Mouse (Mus musculus) forebrain, embryonic 10.5 days (tissue): ENCODE results near the gene Dvl3. TPM values are rescaled to one million over a fixed set of nuclear protein-coding genes. Genes with fewer than 3 reads are reported as not detected.
"Not testable (repeated sequence)": the region's sequence is repeated elsewhere in the genome, so short reads cannot be mapped to it uniquely, and the experiment has no call there.

Source experiments
- DNase-seq: peaks from one replicate; pipeline ENCODE4 v3.0.0-alpha.2; 2017; ENCODE audit warnings: low spot score; ENCODE audit errors: extremely low spot score
- H3K27ac ChIP-seq: fragments of 300-500 bp; sonication (generic); 2 replicates; pipeline ENCODE4 v1.5.1; 2016; ENCODE audit warnings: mild to moderate bottlenecking
- H3K27me3 ChIP-seq: fragments of 300-500 bp; sonication (generic); 2 replicates; pipeline ENCODE4 v1.6.1; 2016; ENCODE audit warnings: mild to moderate bottlenecking; ENCODE audit not compliant: poor library complexity, severe bottlenecking
- H3K36me3 ChIP-seq: fragments of 300-500 bp; sonication (generic); replicated peaks from 2 replicates; pipeline ENCODE4 v1.6.1; 2016; ENCODE audit warnings: mild to moderate bottlenecking, moderate library complexity
- H3K4me1 ChIP-seq: fragments of 300-500 bp; sonication (generic); 2 replicates; pipeline ENCODE4 v1.6.1; 2016
- H3K4me3 ChIP-seq: fragments of 300-500 bp; sonication (generic); 2 replicates; pipeline ENCODE4 v1.5.1; 2016; ENCODE audit warnings: mild to moderate bottlenecking, moderate library complexity
- H3K9me3 ChIP-seq: fragments of 300-500 bp; sonication (generic); 2 replicates; pipeline ENCODE4 v1.6.1; 2016; ENCODE audit warnings: mild to moderate bottlenecking, moderate library complexity
- WGBS: fragments of 180-500 bp; shearing (Covaris S2); methylation state at CpG from one replicate; pipeline ENCODE4 v1.1.7; 2016; 5-methylcytosine and 5-hydroxymethylcytosine counted together
- polyA plus RNA-seq: library from polyadenylated mRNA; unstranded; fragments of >200 nt; fragmentation: Nextera tagmentation; extraction: Ambion mirVana; gene quantifications from 2 replicates; pipeline ENCODE4 v1.2.1, GENCODE M21; 2016

Dvl3 gene
- polyA plus RNA-seq = 28.8 and 30.5 TPM in 2 replicates

GRCm38 (mm10) chr16:20516726-20517201 is at the start of gene Dvl3:
Gene Dvl3, plus strand, starts transcription at chr16:20516982.
- Histone ChIP-seq H3K27ac (peak within 1 kb of the TSS; percentile 97), H3K9me3 (no peaks in the 10 kb centered on the region), H3K27me3 (no peaks in the 10 kb centered on the region), H3K4me3 (peak within 1 kb of the TSS; percentile 92), H3K36me3 (peaks cover 27% of the 10 kb centered on the region), H3K4me1 (peaks cover 34% of the 10 kb centered on the region)
- peak; percentile 90 for DNase-seq
- WGBS = 0% methylated on average over 55 of the region's 55 CpGs

- H3K4me3 ChIP-seq = no peak overlapping the region
- no peak for DNase-seq
- H3K9me3 ChIP-seq = no peaks in the 10 kb centered on the region
- 89% methylated on average over 2 of the region's 2 CpGs for WGBS
- H3K27ac ChIP-seq = no peak overlapping the region
- no peaks in the 10 kb centered on the region for H3K27me3 ChIP-seq
- no peaks in the 10 kb centered on the region for H3K36me3 ChIP-seq
- H3K4me1 ChIP-seq = no peaks in the 10 kb centered on the region
Observed at GRCm38 (mm10) chr16:20470981-20471380, 45.8 kb upstream of the Dvl3 start.

GRCm38 (mm10) chr16:20471686-20472085 is 45.1 kb upstream of the Dvl3 start:
- Histone ChIP-seq H3K27me3 (no peaks in the 10 kb centered on the region), H3K4me3 (no peak overlapping the region), H3K36me3 (no peaks in the 10 kb centered on the region), H3K4me1 (no peaks in the 10 kb centered on the region), H3K9me3 (no peaks in the 10 kb centered on the region), H3K27ac (no peak overlapping the region)
- no peak for DNase-seq
- WGBS = 80% methylated on average over 1 of the region's 1 CpGs

- peaks cover 9% of the 10 kb centered on the region; the same call in 1 of the 2 replicates for H3K4me1 ChIP-seq
- WGBS = 91% methylated on average over 1 of the region's 1 CpGs
- H3K27me3 ChIP-seq = no peaks in the 10 kb centered on the region
- no peaks in the 10 kb centered on the region for H3K9me3 ChIP-seq
- H3K27ac ChIP-seq = no peak overlapping the region
- no peak overlapping the region for H3K4me3 ChIP-seq
- no peaks in the 10 kb centered on the region for H3K36me3 ChIP-seq
- no peak for DNase-seq
Observed at GRCm38 (mm10) chr16:20473748-20474147, 43.0 kb upstream of the Dvl3 start.

GRCm38 (mm10) chr16:20474211-20474610 is 42.6 kb upstream of the Dvl3 start:
- no peaks in the 10 kb centered on the region for H3K27me3 ChIP-seq
- H3K4me3 ChIP-seq = no peak overlapping the region
- no peaks in the 10 kb centered on the region for H3K36me3 ChIP-seq
- 96% methylated on average over 8 of the region's 8 CpGs for WGBS
- H3K4me1 ChIP-seq = peaks cover 9% of the 10 kb centered on the region; the same call in 1 of the 2 replicates
- H3K9me3 ChIP-seq = no peaks in the 10 kb centered on the region
- DNase-seq = no peak
- H3K27ac ChIP-seq = no peak overlapping the region

- H3K4me1 ChIP-seq = peaks cover 9% of the 10 kb centered on the region; the same call in 1 of the 2 replicates
- H3K27ac ChIP-seq = no peak overlapping the region
- H3K27me3 ChIP-seq = no peaks in the 10 kb centered on the region
- no peak for DNase-seq
- H3K4me3 ChIP-seq = no peak overlapping the region
- no peaks in the 10 kb centered on the region for H3K36me3 ChIP-seq
- no peaks in the 10 kb centered on the region for H3K9me3 ChIP-seq
- 90% methylated on average over 6 of the region's 6 CpGs for WGBS
Observed at GRCm38 (mm10) chr16:20474786-20475185, 42.0 kb upstream of the Dvl3 start.

- 79% methylated on average over 1 of the region's 1 CpGs for WGBS
- Histone ChIP-seq H3K27ac (no peak overlapping the region), H3K36me3 (no peaks in the 10 kb centered on the region), H3K9me3 (no peaks in the 10 kb centered on the region), H3K27me3 (no peaks in the 10 kb centered on the region), H3K4me3 (no peak overlapping the region), H3K4me1 (peaks cover 9% of the 10 kb centered on the region; the same call in 1 of the 2 replicates)
- DNase-seq = no peak
Observed at GRCm38 (mm10) chr16:20475335-20475734, 41.4 kb upstream of the Dvl3 start.

GRCm38 (mm10) chr16:20476857-20477256 is 39.9 kb upstream of the Dvl3 start:
- Histone ChIP-seq H3K4me1 (peaks cover 9% of the 10 kb centered on the region; the same call in 1 of the 2 replicates), H3K4me3 (no peak overlapping the region), H3K27me3 (no peaks in the 10 kb centered on the region), H3K27ac (no peak overlapping the region), H3K36me3 (no peaks in the 10 kb centered on the region), H3K9me3 (no peaks in the 10 kb centered on the region)
- no peak for DNase-seq
- 65% methylated on average over 1 of the region's 1 CpGs for WGBS

GRCm38 (mm10) chr16:20477270-20477669 is 39.5 kb upstream of the Dvl3 start:
- no peak for DNase-seq
- no peaks in the 10 kb centered on the region for H3K9me3 ChIP-seq
- WGBS = 79% methylated on average over 3 of the region's 3 CpGs
- H3K27ac ChIP-seq = no peak overlapping the region
- no peaks in the 10 kb centered on the region for H3K36me3 ChIP-seq
- peaks cover 9% of the 10 kb centered on the region; the same call in 1 of the 2 replicates for H3K4me1 ChIP-seq
- no peak overlapping the region for H3K4me3 ChIP-seq
- H3K27me3 ChIP-seq = no peaks in the 10 kb centered on the region

GRCm38 (mm10) chr16:20478504-20478903 is 38.3 kb upstream of the Dvl3 start:
- no peak for DNase-seq
- no peaks in the 10 kb centered on the region for H3K27me3 ChIP-seq
- 70% methylated on average over 2 of the region's 2 CpGs for WGBS

GRCm38 (mm10) chr16:20479026-20479760 is 37.6 kb upstream of the Dvl3 start:
- WGBS = 92% methylated on average over 12 of the region's 12 CpGs
- not testable (repeated sequence) for H3K9me3 ChIP-seq, H3K27ac ChIP-seq, DNase-seq, H3K27me3 ChIP-seq, H3K4me3 ChIP-seq, H3K4me1 ChIP-seq, H3K36me3 ChIP-seq

More at GRCm38 (mm10) chr16:20478504-20478903, 38.3 kb upstream of the Dvl3 start:
- Histone ChIP-seq H3K36me3 (no peaks in the 10 kb centered on the region), H3K27ac (no peak overlapping the region), H3K4me1 (peaks cover 9% of the 10 kb centered on the region; the same call in 1 of the 2 replicates), H3K4me3 (no peak overlapping the region), H3K9me3 (no peaks in the 10 kb centered on the region)

- Histone ChIP-seq H3K27ac (no peak overlapping the region), H3K27me3 (no peaks in the 10 kb centered on the region), H3K4me1 (peaks cover 9% of the 10 kb centered on the region; the same call in 1 of the 2 replicates), H3K36me3 (no peaks in the 10 kb centered on the region), H3K9me3 (no peaks in the 10 kb centered on the region), H3K4me3 (no peak overlapping the region)
- WGBS = 36% methylated on average over 3 of the region's 3 CpGs
- DNase-seq = no peak
Observed at GRCm38 (mm10) chr16:20480115-20480514, 36.7 kb upstream of the Dvl3 start.

GRCm38 (mm10) chr16:20481746-20482145 is 35.0 kb upstream of the Dvl3 start:
- no peak overlapping the region for H3K27ac ChIP-seq
- peaks cover 9% of the 10 kb centered on the region; the same call in 1 of the 2 replicates for H3K4me1 ChIP-seq
- 78% methylated on average over 2 of the region's 2 CpGs for WGBS
- H3K4me3 ChIP-seq = no peak overlapping the region
- H3K36me3 ChIP-seq = no peaks in the 10 kb centered on the region
- H3K9me3 ChIP-seq = no peaks in the 10 kb centered on the region
- no peaks in the 10 kb centered on the region for H3K27me3 ChIP-seq
- DNase-seq = no peak
